22 mouse cellular contexts compared by ENCODE assay signal in the genomic region with DNA sequence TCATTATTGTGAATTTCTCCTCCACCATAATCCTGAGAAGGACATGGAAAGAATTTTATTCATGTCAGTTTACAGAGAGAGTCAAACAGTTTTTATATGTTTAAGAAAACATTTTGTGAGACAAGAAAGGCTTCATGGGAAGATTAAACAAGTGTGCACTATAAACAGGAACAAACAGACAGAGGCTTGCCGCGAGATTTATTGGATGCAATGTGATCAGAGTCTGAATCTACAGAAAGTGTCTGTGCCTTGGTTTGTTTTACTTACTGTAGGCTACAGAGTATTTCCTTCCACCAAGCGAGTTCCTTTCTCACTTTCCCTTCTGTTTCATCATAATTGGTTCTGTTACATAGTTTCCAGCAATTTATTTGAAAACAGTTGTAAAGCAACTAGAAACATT.
"Had no signal": no experiment of that assay in that cellular context is flagged by ENCODE, and none has a peak within 500 bp of the region (broad histone marks: within the 10 kb centered on the region; RNA-seq: fewer than 3 reads in every experiment).

No protein-coding gene starts in this region.

- H3K4me2 ChIP-seq: heart, embryonic 11.5 days; heart, embryonic 13.5 days; heart, embryonic 15.5 days; hindbrain, embryonic 13.5 days; hindbrain, embryonic 15.5 days; limb, embryonic 13.5 days had no signal

- H3K4me1 ChIP-seq: hindbrain, embryonic 13.5 days; hindbrain, embryonic 15.5 days had no signal

- ATAC-seq: forebrain, postnatal 0 days; hindbrain, postnatal 0 days; intestine, embryonic 16.5 days had no signal

- H3K27ac ChIP-seq: heart, adult 2 months; heart, embryonic 13.5 days; heart, embryonic 15.5 days; hindbrain, embryonic 13.5 days; hindbrain, embryonic 15.5 days; hindbrain, postnatal 0 days; limb, embryonic 13.5 days had no signal

- H3K4me3 ChIP-seq: heart, adult 2 months; heart, embryonic 13.5 days; heart, embryonic 15.5 days; hindbrain, embryonic 13.5 days; hindbrain, embryonic 15.5 days; limb, embryonic 13.5 days had no signal

- H3K36me3 ChIP-seq: heart, embryonic 13.5 days; heart, embryonic 15.5 days; hindbrain, embryonic 13.5 days; hindbrain, embryonic 15.5 days; limb, embryonic 13.5 days had no signal

- H3K9me3 ChIP-seq: heart, embryonic 13.5 days; heart, embryonic 15.5 days; hindbrain, embryonic 13.5 days; hindbrain, embryonic 15.5 days; limb, embryonic 13.5 days had no signal

- H3K27me3 ChIP-seq: heart, embryonic 13.5 days; heart, embryonic 15.5 days; hindbrain, embryonic 13.5 days; hindbrain, embryonic 15.5 days; limb, embryonic 13.5 days had no signal

- H3K9ac ChIP-seq: forebrain, postnatal 0 days; heart, embryonic 13.5 days; heart, embryonic 15.5 days; hindbrain, embryonic 13.5 days; hindbrain, embryonic 15.5 days; limb, embryonic 13.5 days had no signal

- DNase-seq: forebrain, postnatal 0 days; gastrocnemius, postnatal 14 days; gastrocnemius, postnatal 36 days; heart, adult 11 months; heart, adult 2 months; heart, postnatal 14 days; heart, postnatal 36 days; kidney, adult 11 months; kidney, adult 8-10 months; kidney, postnatal 14 days; kidney, postnatal 36 days; layer of hippocampus, adult 9-11 months; layer of hippocampus, postnatal 36 days; left cerebral cortex, postnatal 4 days had no signal
